Comparison of ENCODE assay signal across 9 mouse cellular contexts in the genomic region with DNA sequence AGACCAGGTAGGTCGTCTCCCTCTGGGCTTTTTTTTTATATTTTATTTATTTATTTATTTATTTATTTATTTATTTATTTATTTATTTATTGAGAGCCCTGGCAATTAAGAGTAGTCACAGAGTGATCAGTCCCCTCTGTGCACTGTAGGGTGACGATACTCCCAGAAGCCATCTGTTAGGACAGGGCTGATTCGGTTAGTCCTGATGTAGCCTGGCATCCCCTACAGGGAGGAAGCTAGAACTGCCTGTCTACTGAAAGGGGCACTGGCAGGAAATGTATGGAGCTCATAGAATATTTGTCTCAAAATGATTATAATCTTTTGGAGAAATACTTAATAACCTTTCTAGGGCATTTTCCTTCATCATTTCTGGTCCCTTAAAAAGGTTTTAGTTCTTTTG.
A peak's percentile ranks its signal among the peaks of the same experiment; 100 is the strongest.
DNase-seq lines count a peak whose midpoint lies in the region; ATAC-seq and TF ChIP-seq lines count a peak whose summit lies in the region.
"Had no signal": no experiment of that assay in that cellular context is flagged by ENCODE, and none has a peak within 500 bp of the region (broad histone marks: within the 10 kb centered on the region; RNA-seq: fewer than 3 reads in every experiment).

No protein-coding gene starts in this region.

- TF ChIP-seq CTCF in small intestine, adult 2 months (IDR thresholded peaks at IDR 0.05; ENCODE audit: extremely low read depth, insufficient read length, insufficient replicate concordance, low read depth, low read length): peak; percentile 12; the same call in 1 of the 2 replicates

- WGBS in heart, embryonic 16.5 days: 72% methylated on average over 3 of the region's 3 CpGs
- 66% methylated on average over 3 of the region's 3 CpGs for WGBS in midbrain, embryonic 13.5 days
- 74% methylated on average over 3 of the region's 3 CpGs for WGBS in midbrain, embryonic 14.5 days
- 88% methylated on average over 3 of the region's 3 CpGs for WGBS in small intestine, adult 2 months

- H3K4me2 ChIP-seq in heart, embryonic 16.5 days (ENCODE audit: low read depth, low read length): no peak overlapping the region
- no peak overlapping the region for H3K4me2 ChIP-seq in midbrain, embryonic 13.5 days (replicated peaks)
- H3K4me2 ChIP-seq in midbrain, embryonic 14.5 days (ENCODE audit: low read length): no peak overlapping the region
- H3K4me2 ChIP-seq: heart, embryonic 15.5 days had no signal

- peak; percentile 64; the same call in 1 of the 2 replicates for ATAC-seq in heart, embryonic 16.5 days (replicated peaks; ENCODE audit: extremely low read depth, insufficient read depth, low FRiP score)
- ATAC-seq in midbrain, embryonic 13.5 days: peak; percentile 69; the same call in 1 of the 2 replicates
- ATAC-seq in midbrain, embryonic 14.5 days (ENCODE audit: low FRiP score, low TSS enrichment): no peak
- peak; percentile 83 for ATAC-seq in common myeloid progenitor, adult 5-6 weeks (replicated peaks; ENCODE audit: low read depth, poor library complexity, severe bottlenecking)
- ATAC-seq in erythroid progenitor cell, adult 5-6 weeks (replicated peaks; ENCODE audit: low FRiP score, poor library complexity, severe bottlenecking): no peak

- H3K4me1 ChIP-seq in heart, embryonic 16.5 days (ENCODE audit: control insufficient read depth, insufficient read depth, low read length): peaks cover 10% of the 10 kb centered on the region; the same call in 1 of the 2 replicates
- peaks cover 38% of the 10 kb centered on the region for H3K4me1 ChIP-seq in midbrain, embryonic 13.5 days (replicated peaks)
- peaks cover 19% of the 10 kb centered on the region for H3K4me1 ChIP-seq in midbrain, embryonic 14.5 days (ENCODE audit: control insufficient read depth, insufficient read depth, low read length)
- H3K4me1 ChIP-seq in small intestine, adult 2 months (ENCODE audit: control insufficient read depth, insufficient read depth, insufficient read length, low read length): no peaks in the 10 kb centered on the region
- H3K4me1 ChIP-seq: heart, embryonic 15.5 days had no signal

- H3K27me3 ChIP-seq in heart, embryonic 16.5 days (ENCODE audit: control insufficient read depth, insufficient read depth, low read length): no peaks in the 10 kb centered on the region
- no peaks in the 10 kb centered on the region for H3K27me3 ChIP-seq in midbrain, embryonic 13.5 days
- H3K27me3 ChIP-seq in midbrain, embryonic 14.5 days (ENCODE audit: control insufficient read depth, insufficient read depth, low read length): no peaks in the 10 kb centered on the region
- H3K27me3 ChIP-seq in small intestine, adult 2 months (ENCODE audit: control insufficient read depth, insufficient read depth, low read length): no peaks in the 10 kb centered on the region
- H3K27me3 ChIP-seq: heart, embryonic 15.5 days; megakaryocyte, embryonic 14.5 days had no signal

- TF ChIP-seq POLR2A in small intestine, adult 2 months (IDR thresholded peaks at IDR 0.05; ENCODE audit: low read depth, low read length): no peak

- no peak overlapping the region for H3K9ac ChIP-seq in heart, embryonic 16.5 days (ENCODE audit: low read length)
- H3K9ac ChIP-seq in midbrain, embryonic 13.5 days (replicated peaks): no peak overlapping the region
- H3K9ac ChIP-seq in midbrain, embryonic 14.5 days (replicated peaks; ENCODE audit: low read length): no peak overlapping the region
- H3K9ac ChIP-seq: heart, embryonic 15.5 days had no signal

- no peak overlapping the region for H3K4me3 ChIP-seq in heart, embryonic 16.5 days (ENCODE audit: low read length)
- no peak overlapping the region for H3K4me3 ChIP-seq in midbrain, embryonic 13.5 days (replicated peaks)
- H3K4me3 ChIP-seq in midbrain, embryonic 14.5 days (replicated peaks; ENCODE audit: low read depth, low read length): no peak overlapping the region
- no peak overlapping the region for H3K4me3 ChIP-seq in small intestine, adult 2 months (ENCODE audit: low read depth, low read length)
- H3K4me3 ChIP-seq: heart, embryonic 15.5 days; megakaryocyte, embryonic 14.5 days had no signal

- H3K27ac ChIP-seq in heart, embryonic 16.5 days (ENCODE audit: low read length): no peak overlapping the region
- no peak overlapping the region for H3K27ac ChIP-seq in midbrain, embryonic 13.5 days
- H3K27ac ChIP-seq in midbrain, embryonic 14.5 days (replicated peaks; ENCODE audit: low read depth, low read length): no peak overlapping the region
- H3K27ac ChIP-seq in small intestine, adult 2 months (ENCODE audit: insufficient read depth, low read depth, low read length): no peak overlapping the region
- H3K27ac ChIP-seq: heart, embryonic 15.5 days had no signal

- DNase-seq in heart, postnatal 10 days: no peak
- no peak for DNase-seq in midbrain, embryonic 14.5 days

- H3K36me3 ChIP-seq in heart, embryonic 16.5 days (ENCODE audit: control insufficient read depth, insufficient read depth): no peaks in the 10 kb centered on the region
- H3K36me3 ChIP-seq in midbrain, embryonic 13.5 days: no peaks in the 10 kb centered on the region
- H3K36me3 ChIP-seq in midbrain, embryonic 14.5 days (ENCODE audit: control insufficient read depth, insufficient read depth, low read length): no peaks in the 10 kb centered on the region
- no peaks in the 10 kb centered on the region for H3K36me3 ChIP-seq in small intestine, adult 2 months (ENCODE audit: control insufficient read depth, insufficient read depth, low read length)
- H3K36me3 ChIP-seq: heart, embryonic 15.5 days had no signal

- H3K9me3 ChIP-seq in heart, embryonic 16.5 days (replicated peaks; ENCODE audit: control insufficient read depth, low read length): no peaks in the 10 kb centered on the region; the same call in 1 of the 2 replicates
- no peaks in the 10 kb centered on the region for H3K9me3 ChIP-seq in midbrain, embryonic 13.5 days
- H3K9me3 ChIP-seq in midbrain, embryonic 14.5 days (ENCODE audit: control insufficient read depth, low read length): no peaks in the 10 kb centered on the region
- H3K9me3 ChIP-seq: heart, embryonic 15.5 days; megakaryocyte, embryonic 14.5 days had no signal

- intact Hi-C loops in heart, postnatal 10 days (cut with DNase I): loop anchor here (5.0 kb wide), 1 partner anchor 148 kb away; the partner anchor contains the start of gene Tnik

Comparison
In these comparisons a context has a peak if more than half of its experiments do, and no peak if none do; other contexts are left out.
1. ATAC-seq: peak in heart, embryonic 16.5 days (single experiment), midbrain, embryonic 13.5 days (single experiment) and common myeloid progenitor, adult 5-6 weeks (single experiment); none in midbrain, embryonic 14.5 days (single experiment) and erythroid progenitor cell, adult 5-6 weeks (single experiment).